Mouse (Mus musculus) gastrocnemius, adult 8-10 months (tissue): Measurements from ENCODE around the gene Jarid2. TPM values are rescaled to one million over a fixed set of nuclear protein-coding genes. Genes with fewer than 3 reads are reported as not detected.

Experiments used
- DNase-seq, 2 experiments: peaks; one replicate each; pipeline ENCODE4 v3.0.0; 2022; ENCODE audit warnings: low spot score in 2 of 2
- total RNA-seq, 4 experiments: library from RNA; stranded (reverse); gene quantifications; 2 replicates each; pipeline ENCODE4 v1.2.4; 2022

Jarid2 gene
- total RNA-seq, 4 experiments from 2014 or later, result 19.1 to 26.3 (median 21.0) TPM

GRCm38 (mm10) chr13:44913560-44913959, 184.3 kb downstream of the Jarid2 start:
- no peak for DNase-seq

- no peak for DNase-seq
Measured at GRCm38 (mm10) chr13:44915382-44915781, 186.1 kb downstream of the Jarid2 start.

- DNase-seq, result no peak
Measured at GRCm38 (mm10) chr13:44915945-44916344, 186.7 kb downstream of the Jarid2 start.

GRCm38 (mm10) chr13:44917202-44917601, 187.9 kb downstream of the Jarid2 start:
- DNase-seq, result no peak

GRCm38 (mm10) chr13:44918269-44918668, 189.0 kb downstream of the Jarid2 start:
- no peak for DNase-seq

GRCm38 (mm10) chr13:44921095-44921494, 191.8 kb downstream of the Jarid2 start:
- no peak for DNase-seq

- DNase-seq, result no peak
Measured at GRCm38 (mm10) chr13:44921721-44922120, 192.4 kb downstream of the Jarid2 start.

- DNase-seq, result no peak
Measured at GRCm38 (mm10) chr13:44924042-44924441, 194.8 kb downstream of the Jarid2 start.

- no peak for DNase-seq
Measured at GRCm38 (mm10) chr13:44925173-44925572, 195.9 kb downstream of the Jarid2 start.

GRCm38 (mm10) chr13:44926311-44926710, 197.0 kb downstream of the Jarid2 start:
- DNase-seq, result no peak

- no peak for DNase-seq
Measured at GRCm38 (mm10) chr13:44932307-44933264, 203.3 kb downstream of the Jarid2 start.

GRCm38 (mm10) chr13:44933575-44933974, 204.3 kb downstream of the Jarid2 start:
- DNase-seq, result no peak

GRCm38 (mm10) chr13:44937681-44938080, 208.4 kb downstream of the Jarid2 start:
- DNase-seq, result no peak

- no peak for DNase-seq
Measured at GRCm38 (mm10) chr13:44939326-44940035, 210.2 kb downstream of the Jarid2 start.

GRCm38 (mm10) chr13:44943618-44944017, 214.3 kb downstream of the Jarid2 start:
- DNase-seq, result no peak

GRCm38 (mm10) chr13:44946880-44947635, 217.8 kb downstream of the Jarid2 start:
- DNase-seq, result no peak

- DNase-seq, result no peak
Measured at GRCm38 (mm10) chr13:44948320-44949250, 219.3 kb downstream of the Jarid2 start.

GRCm38 (mm10) chr13:44952393-44953086, 223.3 kb downstream of the Jarid2 start:
- no peak for DNase-seq

- DNase-seq, result no peak
Measured at GRCm38 (mm10) chr13:44953546-44954231, 224.4 kb downstream of the Jarid2 start.
